Mouse (Mus musculus) kidney, adult 8-10 months (tissue): ENCODE measurements around the gene Kifc5b.
"Not testable (repeated sequence)": the region's sequence is repeated elsewhere in the genome, so short reads cannot be mapped to it uniquely, and the experiment has no call there.

Experiments used
- DNase-seq, 2 experiments: peaks; one replicate each; pipeline ENCODE4 v3.0.0; 2022

The Kifc5b gene

GRCm38 (mm10) chr17:26919516-26919915 is 2.6 kb downstream of the Kifc5b start:
- peak in 1 of 2 experiments; percentile 52 for DNase-seq

GRCm38 (mm10) chr17:26922368-26922767 is 5.5 kb downstream of the Kifc5b start:
- not testable (repeated sequence) for DNase-seq

GRCm38 (mm10) chr17:26925414-26925813 is 8.5 kb downstream of the Kifc5b start:
- not testable (repeated sequence) for DNase-seq

- peak in 1 of 2 experiments; percentile 62 for DNase-seq
These were observed 14.9 kb downstream of the Kifc5b start for GRCm38 (mm10) chr17:26931795-26932194.

DNA sequence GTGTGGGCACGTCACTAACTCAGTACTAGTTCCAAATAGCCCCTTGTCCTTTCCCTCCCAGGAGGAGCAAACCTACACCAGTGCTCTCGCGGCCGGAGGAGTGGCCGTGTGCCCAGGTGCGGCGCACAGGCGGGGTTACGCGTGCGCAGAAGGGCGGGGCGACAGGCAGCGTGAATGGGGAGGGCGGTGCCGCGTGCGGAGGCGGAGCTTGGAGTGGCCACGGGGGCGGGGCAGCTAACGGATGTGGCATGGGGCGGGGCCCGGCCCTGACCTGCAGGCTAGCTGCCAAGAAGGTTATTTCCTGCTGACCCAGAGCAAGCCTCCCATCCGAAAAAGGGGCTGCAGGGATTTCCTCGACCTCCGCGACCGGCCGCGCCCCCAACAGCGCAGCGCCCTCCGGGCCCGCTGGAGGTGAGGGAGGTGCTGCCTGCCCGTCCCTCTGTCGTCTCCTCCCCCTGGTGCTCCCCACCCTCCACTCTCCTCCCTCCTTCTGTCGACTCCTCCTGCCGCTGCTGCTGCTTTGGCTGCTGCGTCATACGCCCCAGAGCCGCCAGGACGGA is 16.0 kb downstream of the Kifc5b start, which contains the start of gene Phf1:
TSS of gene Phf1 (plus strand) at position 214 of the 560 bp plus-strand sequence.
- peak; percentile 96 to 99 for DNase-seq

DNA sequence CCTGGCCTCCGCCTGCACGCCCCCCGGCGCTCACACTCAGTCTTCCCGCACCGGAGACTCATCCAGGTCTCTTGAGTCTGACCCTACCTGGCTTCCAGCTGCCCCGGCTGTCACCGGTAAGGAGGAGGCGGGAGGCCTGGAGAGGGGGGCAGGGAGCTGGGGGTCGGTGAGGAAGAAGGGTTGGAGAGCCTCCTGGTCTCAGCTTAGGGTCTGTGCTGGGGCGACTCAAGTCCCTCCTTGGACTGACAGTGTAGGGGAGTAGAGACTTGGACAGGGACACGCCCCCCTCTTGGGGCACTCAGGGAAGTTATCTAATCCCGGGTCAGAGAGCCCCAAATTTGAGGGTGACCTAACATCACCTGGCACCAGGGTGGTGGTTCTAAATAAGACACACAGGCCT is 16.5 kb downstream of the Kifc5b start:
- DNase-seq, result no peak

GRCm38 (mm10) chr17:26933885-26934827 is 17.3 kb downstream of the Kifc5b start:
- no peak for DNase-seq

DNA sequence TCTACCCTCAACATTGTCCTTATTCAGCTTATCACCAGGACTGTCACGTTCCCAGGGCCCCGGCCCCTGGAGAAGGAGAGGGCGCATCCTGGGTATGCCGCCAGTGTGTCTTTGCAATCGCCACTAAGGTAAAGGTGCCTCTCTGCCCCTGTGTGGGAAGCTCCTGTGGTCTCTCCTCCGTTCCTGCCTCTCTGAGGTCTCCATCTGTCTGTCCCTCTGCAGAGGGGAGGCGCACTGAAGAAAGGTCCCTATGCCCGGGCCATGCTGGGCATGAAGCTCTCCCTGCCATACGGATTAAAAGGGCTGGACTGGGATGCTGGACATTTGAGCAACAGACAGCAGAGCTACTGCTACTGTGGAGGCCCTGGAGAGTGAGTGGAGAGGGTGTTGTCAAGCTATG is 18.1 kb downstream of the Kifc5b start:
- no peak for DNase-seq

- no peak for DNase-seq
These were observed 19.6 kb downstream of the Kifc5b start for GRCm38 (mm10) chr17:26936453-26936852.

DNA sequence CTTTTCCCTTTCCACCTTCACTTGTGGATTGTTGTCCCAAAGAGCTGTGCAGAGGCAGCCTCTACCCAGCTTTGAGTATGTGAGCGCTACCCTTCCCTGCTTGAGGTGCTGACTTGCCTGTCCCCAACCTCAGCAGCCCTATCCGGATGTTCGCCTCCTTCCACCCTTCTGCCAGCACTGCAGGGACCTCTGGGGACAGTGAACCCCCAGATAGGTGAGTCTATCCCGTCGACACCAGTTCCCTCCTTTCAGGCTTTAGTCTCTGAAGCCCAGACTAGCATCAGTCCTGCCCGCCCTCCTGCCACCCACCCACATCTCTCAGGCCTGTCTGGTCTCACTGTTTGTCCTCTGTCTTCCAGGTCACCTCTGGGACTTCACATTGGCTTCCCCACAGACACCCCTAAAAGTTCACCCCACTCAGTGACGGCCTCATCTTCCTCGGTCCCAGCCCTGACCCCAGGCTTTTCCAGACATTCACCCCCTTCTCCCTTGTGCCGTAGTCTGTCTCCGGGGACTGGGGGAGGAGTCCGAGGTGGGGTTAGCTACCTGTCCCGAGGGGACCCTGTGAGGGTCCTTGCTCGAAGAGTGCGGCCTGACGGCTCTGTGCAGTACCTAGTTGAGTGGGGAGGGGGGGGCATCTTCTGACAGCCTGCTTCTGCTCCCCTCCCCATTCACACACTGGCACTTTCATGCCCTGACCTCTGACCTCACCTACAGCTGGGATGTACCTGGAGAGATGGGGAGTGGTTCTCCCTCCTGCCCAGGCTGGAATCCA is 20.2 kb downstream of the Kifc5b start:
- DNase-seq, result no peak

DNA sequence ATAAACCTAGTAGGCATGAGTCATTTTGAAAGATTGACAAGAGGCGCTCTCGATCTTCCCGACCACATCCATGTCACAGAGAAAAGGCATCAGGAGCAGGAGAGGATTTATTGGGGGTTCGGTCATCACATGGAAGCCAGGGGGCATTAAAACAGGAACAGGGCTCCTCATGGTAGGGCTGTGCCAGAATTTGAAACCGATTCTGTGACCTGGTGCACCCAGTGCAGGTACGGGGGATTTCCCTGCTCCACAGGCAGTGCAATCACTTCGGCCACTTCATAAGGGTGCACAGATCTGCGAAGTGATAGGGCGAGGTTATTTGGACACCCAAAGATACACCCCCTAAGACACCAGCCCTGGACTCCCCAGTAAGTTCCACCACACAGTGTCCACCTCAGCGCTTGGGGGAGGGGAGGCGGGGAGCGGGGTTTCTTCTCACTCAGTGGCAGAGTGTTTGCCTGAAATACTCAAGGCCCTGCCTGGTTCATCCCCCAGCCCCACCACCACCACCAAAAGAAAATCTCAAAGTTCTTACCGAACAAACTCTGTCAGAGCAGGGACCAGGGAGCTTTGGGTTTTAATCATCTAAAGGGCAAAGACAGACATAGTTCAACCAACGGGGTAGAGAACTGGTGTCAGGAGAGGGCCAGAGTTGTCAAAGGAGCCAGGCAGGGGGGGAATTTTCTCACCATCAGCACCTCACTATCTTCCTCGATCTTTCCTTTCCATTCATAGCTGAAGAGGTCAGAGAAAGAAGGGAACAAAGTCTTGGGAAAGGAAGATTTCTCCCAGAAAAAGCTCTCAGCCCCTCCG is 21.2 kb downstream of the Kifc5b start:
- DNase-seq, result no peak

DNA sequence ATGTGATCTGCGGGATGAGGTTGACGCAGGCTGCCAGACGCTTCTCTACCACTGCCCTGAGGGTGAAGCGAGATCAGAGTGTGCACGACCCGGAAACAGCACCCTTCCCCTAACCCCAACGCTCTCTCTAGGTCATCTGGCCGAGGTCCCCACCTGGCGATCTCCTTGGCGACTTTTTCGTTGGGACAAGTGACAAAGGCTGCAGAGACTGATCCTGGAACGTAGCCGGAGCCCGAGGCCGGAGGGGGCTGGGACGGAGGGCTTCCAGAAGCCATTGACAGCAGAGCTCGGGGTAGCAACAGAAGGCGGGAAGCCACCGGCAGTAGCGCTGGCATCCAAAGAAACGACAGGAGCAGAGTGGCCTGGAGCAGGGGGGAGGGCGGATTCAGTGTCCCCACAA is 21.8 kb downstream of the Kifc5b start:
- peak in 1 of 2 experiments; percentile 35 for DNase-seq

DNA sequence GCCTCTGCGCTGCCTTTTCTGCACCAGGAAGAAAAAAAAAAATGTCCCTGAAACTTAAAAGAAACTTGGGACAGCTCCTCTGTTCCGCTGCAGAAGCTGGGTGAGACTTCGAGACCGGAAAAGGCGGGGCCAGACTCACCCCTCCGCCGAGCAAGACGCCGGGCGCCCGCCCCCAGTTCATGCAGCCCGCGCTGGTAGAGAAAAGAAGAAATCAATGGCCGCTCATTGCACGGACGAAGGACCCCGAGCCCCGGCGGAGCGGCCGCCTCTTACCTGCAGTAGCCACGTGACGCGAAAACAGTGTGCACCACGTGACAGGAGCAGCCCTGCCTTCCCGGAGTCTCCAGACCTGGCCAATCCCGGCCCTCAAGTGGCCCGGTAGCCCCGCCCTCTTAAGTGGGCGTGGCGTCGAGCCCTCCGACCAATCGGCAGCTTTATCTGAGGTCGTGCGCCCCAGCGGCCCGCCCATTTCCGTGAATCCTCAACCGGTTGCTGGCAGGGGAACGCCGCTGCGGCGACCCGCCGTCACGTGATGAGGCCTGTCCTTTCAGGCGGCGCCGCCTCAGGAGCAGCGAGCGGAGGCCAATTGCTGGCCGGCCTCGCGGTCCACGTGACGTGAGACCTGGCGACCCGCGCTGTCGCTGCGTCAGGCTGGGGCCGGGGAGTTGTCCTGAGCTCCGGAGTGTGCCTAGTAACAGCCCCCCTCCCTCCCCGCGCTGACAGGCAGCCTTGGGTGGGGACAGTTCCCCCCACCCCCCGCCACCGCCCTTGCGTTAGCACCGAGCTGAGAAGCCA is 22.5 kb downstream of the Kifc5b start, which contains the start of gene Cuta:
TSS of gene Cuta (minus strand) at position 392 of the 795 bp plus-strand sequence.
- DNase-seq, result peak; percentile 100

GRCm38 (mm10) chr17:26939973-26940300 is 23.0 kb downstream of the Kifc5b start:
- no peak for DNase-seq

DNA sequence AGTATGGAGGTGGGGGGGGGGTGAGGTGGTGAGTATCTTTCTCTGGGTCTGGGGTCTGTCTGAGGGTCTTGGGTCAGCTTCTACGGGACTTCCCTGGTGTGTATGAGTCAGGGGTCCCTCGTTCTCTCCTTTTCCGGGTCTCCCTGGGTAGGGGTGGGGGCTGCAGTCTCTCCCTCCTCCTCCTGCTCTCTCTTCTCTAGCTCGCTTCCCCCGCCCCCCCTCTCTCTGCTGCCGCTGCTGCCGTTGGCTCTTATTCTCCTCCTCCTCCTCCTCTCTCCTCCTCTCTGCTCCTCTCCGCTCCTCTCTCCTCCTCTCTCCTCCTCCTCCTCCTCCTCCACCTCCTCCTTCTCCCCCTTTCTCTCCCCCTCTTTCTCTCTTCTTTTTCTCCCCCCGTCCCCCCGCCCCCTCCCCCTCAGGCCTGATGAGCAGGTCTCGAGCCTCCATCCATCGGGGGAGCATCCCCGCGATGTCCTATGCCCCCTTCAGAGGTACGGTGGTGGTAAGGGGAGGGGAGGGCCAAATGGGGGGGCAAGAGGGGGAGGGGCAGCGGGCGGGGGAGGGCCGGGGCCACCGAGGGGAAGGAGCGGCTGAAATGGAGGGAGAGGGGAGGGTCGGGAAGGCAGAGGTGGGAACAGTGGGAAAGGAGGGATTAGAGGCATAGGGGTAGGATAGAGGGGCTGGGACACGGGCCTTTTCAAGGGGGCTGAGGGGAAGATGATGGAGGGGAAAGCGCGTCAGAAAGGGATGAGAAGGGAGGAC is 24.3 kb downstream of the Kifc5b start, which contains the start of gene Syngap1:
TSS of gene Syngap1 (plus strand) at position 223 of the 759 bp plus-strand sequence.
- DNase-seq, result no peak

DNA sequence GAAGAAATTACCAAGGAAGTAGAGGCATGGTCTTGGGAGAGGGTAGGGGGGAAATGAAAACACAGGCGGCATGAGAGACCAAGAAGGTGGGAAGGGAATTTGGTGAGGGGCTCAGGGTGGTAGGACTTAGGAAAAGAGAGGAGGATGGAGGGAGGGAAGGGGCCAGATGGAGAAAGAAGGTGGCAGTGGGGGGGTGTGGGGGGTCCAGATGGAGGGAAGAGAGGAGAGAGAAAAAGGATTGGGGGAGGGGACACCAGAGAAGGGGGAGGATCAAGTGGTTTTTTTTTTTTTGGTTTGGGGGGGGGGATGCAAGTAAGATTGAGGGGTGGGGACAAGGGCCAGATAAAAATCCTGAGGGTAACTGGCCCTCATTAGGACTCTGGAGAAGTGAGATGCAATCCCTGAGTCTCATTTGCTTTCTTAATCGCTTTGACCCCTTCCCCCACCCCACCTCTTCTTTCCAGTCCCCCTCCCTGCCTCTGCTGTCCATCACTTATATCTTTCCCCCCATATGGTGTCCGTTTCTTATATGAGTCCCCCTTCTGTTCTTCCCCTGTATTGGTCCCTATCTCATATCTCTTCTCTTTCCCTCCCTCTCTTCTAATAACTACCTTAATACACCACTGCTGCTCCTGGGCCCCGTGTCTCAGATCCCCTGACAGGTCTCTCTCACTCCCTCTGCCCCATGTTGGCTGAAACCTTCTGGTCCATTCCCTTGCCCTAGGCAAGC is 25.1 kb downstream of the Kifc5b start:
- DNase-seq, result no peak

- DNase-seq, result no peak
These were observed 29.1 kb downstream of the Kifc5b start for GRCm38 (mm10) chr17:26945824-26946495.

GRCm38 (mm10) chr17:26946567-26946966 is 29.7 kb downstream of the Kifc5b start:
- peak; percentile 82 to 85 for DNase-seq
